Mouse (Mus musculus): ENCODE measurements around the gene Gm21976.

GRCm38 (mm10) chr13:98249594-98249993, 30.1 kb upstream of the Gm21976 start:
- TF ChIP-seq CTCF (IDR thresholded peaks at IDR 0.05; ENCODE audit: control insufficient read depth, insufficient read depth, insufficient replicate concordance, low read depth, low read length) (no peak), POLR2A (IDR thresholded peaks at IDR 0.05; ENCODE audit: control insufficient read depth, low read depth, low read length) (no peak)
